Mouse (Mus musculus) stomach, embryonic 16.5 days (tissue): ENCODE results near the gene Zfp318. TPM values are rescaled to one million over a fixed set of nuclear protein-coding genes. Genes with fewer than 3 reads are reported as not detected.

Source experiments
- ATAC-seq: fragments of 200-750 bp; cut with Nextera tagmentation; 2 replicates; pipeline ENCODE4 v1.8.0; 2017; ENCODE audit warnings: moderate number of reproducible peaks, moderate TSS enrichment; ENCODE audit not compliant: insufficient read depth, low FRiP score
- H3K27ac ChIP-seq: fragments of 300-500 bp; sonication (generic); 2 replicates; pipeline ENCODE4 v1.5.1; 2014; ENCODE audit warnings: low read length
- H3K27me3 ChIP-seq: fragments of 300-500 bp; sonication (generic); 2 replicates; pipeline ENCODE4 v1.6.1; 2014; ENCODE audit warnings: low read length, control low read depth, mixed read lengths; ENCODE audit not compliant: control insufficient read depth, insufficient read depth
- H3K36me3 ChIP-seq: fragments of 300-500 bp; sonication (generic); 2 replicates; pipeline ENCODE4 v1.6.1; 2014; ENCODE audit warnings: low read length; ENCODE audit not compliant: control insufficient read depth, insufficient read depth
- H3K4me1 ChIP-seq: fragments of 300-500 bp; sonication (generic); 2 replicates; pipeline ENCODE4 v1.6.1; 2014; ENCODE audit warnings: low read length, control low read depth, mixed read lengths; ENCODE audit not compliant: control insufficient read depth, insufficient read depth
- H3K4me2 ChIP-seq: fragments of 300-500 bp; sonication (generic); 2 replicates; pipeline ENCODE4 v1.6.1; 2014; ENCODE audit warnings: low read depth, low read length, mixed read lengths
- H3K4me3 ChIP-seq: fragments of 300-500 bp; sonication (generic); replicated peaks from 2 replicates; pipeline ENCODE4 v1.5.1; 2014; ENCODE audit warnings: mild to moderate bottlenecking, low read length
- H3K9ac ChIP-seq: fragments of 300-500 bp; sonication (generic); 2 replicates; pipeline ENCODE4 v1.6.1; 2014; ENCODE audit warnings: low read length
- H3K9me3 ChIP-seq: fragments of 300-500 bp; sonication (generic); replicated peaks from 2 replicates; pipeline ENCODE4 v1.6.1; 2016; ENCODE audit warnings: low read length, control low read depth; ENCODE audit not compliant: control insufficient read depth
- WGBS: fragments of 180-500 bp; shearing (Covaris S2); extraction: QIAGEN DNeasy Blood & Tissue Kit; methylation state at CpG from one replicate; pipeline ENCODE4 v1.1.7; 2014; 5-methylcytosine and 5-hydroxymethylcytosine counted together
- polyA plus RNA-seq: library from polyadenylated mRNA; unstranded; fragments of >200 nt; fragmentation: Nextera tagmentation; extraction: Ambion mirVana; gene quantifications from 2 replicates; pipeline ENCODE4 v1.2.1, GENCODE M21; 2015

Gene Zfp318
- polyA plus RNA-seq: 4.9 and 5.4 TPM in 2 replicates

- H3K4me3 ChIP-seq: peak within 1 kb of the TSS; percentile 83
- peak within 1 kb of the TSS; percentile 96 for H3K9ac ChIP-seq
- peak; percentile 100 for ATAC-seq
- peak within 1 kb of the TSS; percentile 73 for H3K4me2 ChIP-seq
- H3K4me1 ChIP-seq: peaks cover 9% of the 10 kb centered on the region
- H3K36me3 ChIP-seq: no peaks in the 10 kb centered on the region
- no peaks in the 10 kb centered on the region for H3K27me3 ChIP-seq
- no peaks in the 10 kb centered on the region for H3K9me3 ChIP-seq
- 1% methylated on average over 93 of the region's 105 CpGs for WGBS
- peak within 1 kb of the TSS; percentile 84 for H3K27ac ChIP-seq
Observed at GRCm38 (mm10) chr17:46383294-46384060, at the start of gene Zfp318. Gene Zfp318, plus strand, starts transcription at chr17:46383731.

DNA sequence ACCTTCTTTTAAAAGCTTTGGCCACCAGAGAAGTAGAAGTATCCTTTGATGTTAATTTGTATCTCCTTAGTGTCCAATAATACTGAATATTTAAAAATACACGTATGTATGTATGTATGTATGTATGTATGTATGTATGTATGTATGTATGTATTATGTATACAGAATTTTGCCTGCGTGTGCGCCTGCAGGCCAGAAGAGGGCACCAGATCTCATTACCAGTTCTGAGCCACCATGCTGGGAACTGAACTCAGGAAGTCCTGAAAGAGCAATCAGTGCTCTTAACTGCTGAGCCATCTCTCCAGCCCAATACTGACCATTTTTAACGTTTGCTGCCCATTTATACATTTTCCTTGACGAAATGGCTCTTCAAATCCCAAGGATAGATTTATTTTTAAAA lies 47.1 kb upstream of the Zfp318 start:
- Histone ChIP-seq H3K36me3 (no peaks in the 10 kb centered on the region), H3K9me3 (no peaks in the 10 kb centered on the region), H3K9ac (no peak overlapping the region), H3K4me2 (no peak overlapping the region), H3K27me3 (no peaks in the 10 kb centered on the region), H3K27ac (no peak overlapping the region), H3K4me3 (no peak overlapping the region), H3K4me1 (no peaks in the 10 kb centered on the region)
- WGBS: 25% methylated on average over 5 of the region's 5 CpGs
- ATAC-seq: no peak

DNA sequence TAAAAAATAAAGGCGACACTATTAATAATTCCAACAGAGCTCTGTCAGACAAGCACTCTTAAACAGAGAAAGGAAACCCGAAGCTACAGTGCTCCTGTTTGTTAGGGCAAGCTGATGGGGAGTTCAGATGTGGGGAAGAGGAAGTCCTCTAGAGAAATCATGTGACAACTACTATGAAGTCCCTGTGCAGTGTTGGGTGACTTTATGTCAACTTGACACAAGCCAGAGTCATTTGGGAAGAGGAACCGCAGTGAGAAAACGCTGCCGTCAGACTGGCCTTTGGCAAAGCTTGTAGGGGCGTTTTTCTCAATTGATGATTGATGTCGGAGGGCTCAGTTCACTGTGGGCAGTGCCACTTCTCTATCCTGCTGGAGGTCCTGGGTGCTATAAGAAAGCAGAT lies 42.3 kb upstream of the Zfp318 start:
- H3K4me1 ChIP-seq: no peaks in the 10 kb centered on the region
- no peak for ATAC-seq
- H3K9ac ChIP-seq: no peak overlapping the region
- 51% methylated on average over 7 of the region's 7 CpGs for WGBS
- no peaks in the 10 kb centered on the region for H3K36me3 ChIP-seq
- no peak overlapping the region for H3K4me2 ChIP-seq
- no peaks in the 10 kb centered on the region; the same call in 1 of the 2 replicates for H3K9me3 ChIP-seq
- H3K4me3 ChIP-seq: no peak overlapping the region
- H3K27ac ChIP-seq: no peak overlapping the region
- H3K27me3 ChIP-seq: no peaks in the 10 kb centered on the region

DNA sequence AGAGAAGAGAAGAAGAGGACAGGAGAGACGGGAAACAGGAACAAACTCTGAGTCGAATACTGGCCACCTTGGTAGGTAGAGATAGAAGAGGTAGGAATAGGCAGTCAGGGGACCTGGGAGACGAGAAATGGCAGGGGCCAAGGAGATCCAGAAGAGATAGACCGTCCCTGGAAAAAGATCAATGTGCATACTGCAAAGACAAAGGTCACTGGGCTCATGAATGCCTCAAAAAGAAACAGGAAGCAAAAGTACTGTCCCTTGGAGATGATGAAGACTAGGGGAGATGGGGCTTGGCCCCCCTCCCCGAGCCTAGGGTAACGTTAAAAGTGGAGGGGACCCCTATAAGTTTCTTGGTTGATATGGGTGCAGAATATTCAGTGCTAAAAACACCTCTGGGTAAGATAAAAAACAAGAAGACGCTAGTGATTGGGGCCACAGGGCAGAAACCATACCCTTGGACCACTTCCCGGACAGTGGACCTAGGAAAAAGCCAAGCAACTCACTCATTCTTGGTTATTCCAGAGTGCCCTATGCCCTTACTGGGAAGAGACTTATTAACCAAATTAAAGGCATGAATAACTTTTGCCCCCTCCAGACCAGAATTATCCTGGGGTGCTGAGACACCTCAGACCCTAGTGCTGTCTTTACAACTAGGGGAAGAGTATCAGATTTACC lies 32.4 kb upstream of the Zfp318 start:
- Histone ChIP-seq H3K4me3 (no peak overlapping the region), H3K4me2 (no peak overlapping the region), H3K27ac (no peak overlapping the region), H3K4me1 (no peaks in the 10 kb centered on the region), H3K9me3 (no peaks in the 10 kb centered on the region), H3K36me3 (no peaks in the 10 kb centered on the region), H3K27me3 (no peaks in the 10 kb centered on the region), H3K9ac (no peak overlapping the region)
- 85% methylated on average over 8 of the region's 8 CpGs for WGBS
- no peak for ATAC-seq

GRCm38 (mm10) chr17:46371783-46372182 lies 11.7 kb upstream of the Zfp318 start:
- Histone ChIP-seq H3K4me1 (no peaks in the 10 kb centered on the region), H3K27me3 (no peaks in the 10 kb centered on the region), H3K9ac (no peak overlapping the region), H3K36me3 (no peaks in the 10 kb centered on the region), H3K9me3 (no peaks in the 10 kb centered on the region), H3K27ac (no peak overlapping the region), H3K4me3 (no peak overlapping the region), H3K4me2 (no peak overlapping the region)
- no peak for ATAC-seq
- 69% methylated on average over 3 of the region's 3 CpGs for WGBS

DNA sequence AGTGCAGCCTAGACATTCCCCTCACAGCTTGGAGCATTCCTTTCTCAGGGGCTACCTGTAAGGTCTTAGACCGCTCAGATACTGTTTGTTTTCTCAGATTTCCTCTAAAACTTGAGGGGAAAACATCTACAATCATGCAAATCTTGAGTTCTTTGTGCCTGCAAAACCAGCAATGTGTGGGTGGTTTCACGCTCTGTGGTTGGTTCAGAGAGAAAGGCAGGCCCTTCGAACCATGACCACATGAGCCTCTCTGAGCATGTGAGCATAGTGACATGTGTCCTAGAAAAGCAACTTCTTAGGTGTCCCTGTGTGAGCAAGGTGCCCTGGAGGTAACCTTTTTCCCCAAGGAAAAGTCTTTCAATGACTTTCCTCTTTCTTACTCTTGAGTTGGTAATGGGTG lies 5.0 kb upstream of the Zfp318 start:
- no peak overlapping the region for H3K27ac ChIP-seq
- no peak overlapping the region for H3K4me2 ChIP-seq
- no peak overlapping the region for H3K9ac ChIP-seq
- no peaks in the 10 kb centered on the region for H3K27me3 ChIP-seq
- ATAC-seq: no peak
- H3K4me3 ChIP-seq: no peak overlapping the region
- no peaks in the 10 kb centered on the region for H3K9me3 ChIP-seq
- no peaks in the 10 kb centered on the region for H3K36me3 ChIP-seq
- no peaks in the 10 kb centered on the region for H3K4me1 ChIP-seq
- 82% methylated on average over 3 of the region's 3 CpGs for WGBS

- H3K4me2 ChIP-seq: peak overlapping the region; percentile 73
- H3K9ac ChIP-seq: peak overlapping the region; percentile 96
- no peak for ATAC-seq
- H3K27ac ChIP-seq: peak overlapping the region; percentile 84
- H3K9me3 ChIP-seq: no peaks in the 10 kb centered on the region
- no peaks in the 10 kb centered on the region for H3K27me3 ChIP-seq
- peak overlapping the region; percentile 83 for H3K4me3 ChIP-seq
- under 1% methylated on average over 67 of the region's 70 CpGs for WGBS
- H3K36me3 ChIP-seq: no peaks in the 10 kb centered on the region
- peaks cover 9% of the 10 kb centered on the region for H3K4me1 ChIP-seq
Observed at GRCm38 (mm10) chr17:46384061-46384801, 700 bp downstream of the Zfp318 start.

GRCm38 (mm10) chr17:46388200-46388599 lies 4.7 kb downstream of the Zfp318 start:
- Histone ChIP-seq H3K27ac (no peak overlapping the region), H3K4me2 (no peak overlapping the region), H3K27me3 (no peaks in the 10 kb centered on the region), H3K9me3 (no peaks in the 10 kb centered on the region), H3K36me3 (no peaks in the 10 kb centered on the region), H3K4me1 (peaks cover 9% of the 10 kb centered on the region), H3K9ac (no peak overlapping the region), H3K4me3 (no peak overlapping the region)
- WGBS: 81% methylated on average over 3 of the region's 3 CpGs
- ATAC-seq: no peak

DNA sequence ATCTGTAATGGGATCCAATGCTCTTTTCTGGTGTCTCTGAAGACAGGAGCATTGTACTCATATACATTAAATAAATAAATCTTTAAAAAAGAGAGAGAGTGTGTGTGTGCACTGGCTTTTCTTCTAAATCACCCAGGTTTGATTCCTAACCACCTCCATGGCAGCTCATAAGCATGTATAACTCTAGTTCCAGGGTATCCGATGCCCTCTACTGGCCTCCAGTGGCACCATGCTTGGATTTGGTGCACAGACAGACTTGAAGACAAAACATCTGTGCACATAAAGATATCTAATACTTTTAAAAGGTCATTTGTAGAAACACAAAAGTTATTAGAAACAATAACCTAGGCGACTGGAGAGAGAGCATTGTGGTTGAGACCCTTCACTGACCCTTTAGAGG lies 9.5 kb downstream of the Zfp318 start:
- no peak overlapping the region for H3K4me2 ChIP-seq
- peaks cover 7% of the 10 kb centered on the region for H3K36me3 ChIP-seq
- no peaks in the 10 kb centered on the region for H3K27me3 ChIP-seq
- no peaks in the 10 kb centered on the region for H3K9me3 ChIP-seq
- no peak overlapping the region for H3K9ac ChIP-seq
- WGBS: 46% methylated on average over 2 of the region's 2 CpGs
- ATAC-seq: no peak
- H3K4me1 ChIP-seq: no peaks in the 10 kb centered on the region
- H3K27ac ChIP-seq: no peak overlapping the region
- H3K4me3 ChIP-seq: no peak overlapping the region
